Mouse (Mus musculus) sigmoid colon, adult 10 weeks (tissue): ENCODE measurements around the gene Olfr775. TPM values are rescaled to one million over a fixed set of nuclear protein-coding genes. Genes with fewer than 3 reads are reported as not detected.

Source experiments
- polyA plus RNA-seq: library from polyadenylated mRNA; stranded (reverse); fragments of 350-450 nt; fragmentation: Illumina TruSeq; extraction: RNeasy Lipid Tissue Mini Kit (QIAGEN cat#74804); gene quantifications from one replicate; pipeline ENCODE4 v1.2.3, GENCODE M21; 2014; ENCODE audit warnings: low read depth, low replicate concordance

Olfr775 gene
- not detected for polyA plus RNA-seq

DNA sequence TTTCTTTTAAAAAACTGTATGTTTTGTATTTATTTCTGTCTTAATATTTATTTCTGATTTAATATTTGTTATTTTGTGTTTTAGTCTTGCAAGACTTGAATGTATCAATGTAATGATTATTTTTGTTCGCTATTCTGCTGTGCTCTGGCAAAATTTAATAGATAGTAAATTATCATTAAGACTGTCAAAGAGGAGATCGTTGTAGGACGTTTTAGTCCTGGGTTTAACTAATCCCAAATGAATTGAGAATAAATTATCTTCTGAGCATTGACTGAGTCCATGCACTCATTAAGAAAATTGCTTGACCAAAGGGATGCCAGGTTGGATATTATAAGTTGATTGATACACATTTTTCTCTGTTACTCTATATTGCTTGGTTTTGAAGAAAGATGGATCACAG lies at the start of gene Olfr775:
Olfr775 (plus strand) TSS at position 301 of the 400 bp plus-strand sequence.

DNA sequence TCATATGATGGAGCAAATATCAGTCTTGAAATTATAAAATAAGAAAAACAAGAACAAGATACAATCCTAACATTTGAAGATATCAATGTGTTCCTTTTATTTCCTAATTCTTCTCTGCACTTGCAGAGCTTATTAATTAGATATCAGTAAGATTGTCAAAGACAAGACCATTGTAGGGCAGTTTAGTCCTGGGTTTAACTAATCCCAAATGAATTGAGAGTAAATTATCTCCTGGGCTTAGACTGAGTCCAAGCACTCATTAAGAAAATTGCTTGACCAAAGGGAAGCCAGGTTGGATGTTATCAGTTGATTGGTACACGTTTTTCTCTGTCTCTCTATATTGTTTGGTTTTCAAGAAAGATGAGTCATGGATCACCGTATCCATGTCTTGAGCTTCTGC lies 12.3 kb upstream of the Olfr775 start, which contains the start of gene Olfr774:
Olfr774 (plus strand) TSS at position 301 of the 400 bp plus-strand sequence.

DNA sequence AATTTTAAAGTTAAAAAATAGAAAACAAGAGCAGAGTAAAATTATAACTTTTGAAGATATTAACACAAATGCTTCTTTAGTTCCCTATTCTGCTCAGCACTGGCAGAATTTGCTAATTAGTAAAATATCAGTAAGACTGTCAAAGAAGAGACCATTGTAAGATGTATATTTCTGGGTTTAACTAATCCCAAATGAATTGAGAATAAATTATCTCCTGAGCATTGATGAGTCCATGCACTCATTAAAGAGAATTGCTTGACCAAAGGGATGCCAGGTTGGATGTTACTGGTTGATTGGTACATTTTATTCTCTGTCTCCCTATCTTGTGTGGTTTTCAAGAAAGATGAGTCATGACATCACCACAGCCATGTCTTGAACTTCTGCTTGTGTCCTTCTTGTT lies 10.6 kb downstream of the Olfr775 start, which contains the start of gene Olfr776:
Olfr776 (plus strand) TSS at position 301 of the 400 bp plus-strand sequence.

DNA sequence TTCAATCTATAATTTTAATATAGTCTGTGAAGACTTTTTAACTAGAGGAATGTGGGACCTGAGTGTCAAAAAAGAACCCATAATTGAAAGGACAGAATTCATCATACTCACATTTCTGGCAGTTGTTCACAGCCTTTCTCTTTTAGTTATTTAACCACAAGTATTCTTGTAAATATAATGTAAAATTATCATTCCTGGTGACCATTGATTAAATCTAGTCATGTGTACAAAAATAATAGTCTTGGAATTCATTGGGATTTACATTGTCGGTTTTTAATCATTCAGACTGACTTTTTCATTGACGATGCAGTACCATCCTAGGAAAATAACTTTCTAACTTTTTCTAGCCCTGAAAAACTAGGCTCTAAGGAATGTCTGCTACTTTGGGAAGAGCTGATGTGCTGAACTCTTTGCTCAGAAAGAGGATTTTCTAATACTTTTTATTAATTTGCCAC lies 22.9 kb downstream of the Olfr775 start, which contains the start of gene Olfr777:
Olfr777 (minus strand) TSS at position 405 of the 455 bp plus-strand sequence.

Other genes with a start within 250 kb of the Olfr775 start
- gene Olfr763, start 237.6 kb upstream of the Olfr775 start, polyA plus RNA-seq = not detected
- gene Olfr764-ps1, start 208.5 kb upstream of the Olfr775 start, polyA plus RNA-seq = not detected
- not detected for gene Olfr765, start 198.4 kb upstream of the Olfr775 start, polyA plus RNA-seq
- not detected for gene Olfr766-ps1, start 179.4 kb upstream of the Olfr775 start, polyA plus RNA-seq
- not detected for gene Olfr767, start 165.5 kb upstream of the Olfr775 start, polyA plus RNA-seq
- not detected for gene Olfr768, start 149.0 kb upstream of the Olfr775 start, polyA plus RNA-seq
- gene Olfr769, start 130.6 kb upstream of the Olfr775 start, polyA plus RNA-seq = not detected
- not detected for gene Olfr770, start 109.4 kb upstream of the Olfr775 start, polyA plus RNA-seq
- gene Olfr771, start 83.7 kb upstream of the Olfr775 start, polyA plus RNA-seq = not detected
- not detected for gene Olfr772, start 70.5 kb upstream of the Olfr775 start, polyA plus RNA-seq
- not detected for gene Olfr773, start 61.0 kb upstream of the Olfr775 start, polyA plus RNA-seq
- gene Olfr774, start 12.2 kb upstream of the Olfr775 start, polyA plus RNA-seq = not detected
- not detected for gene Olfr776, start 10.7 kb downstream of the Olfr775 start, polyA plus RNA-seq
- not detected for gene Olfr777, start 23.1 kb downstream of the Olfr775 start, polyA plus RNA-seq
- not detected for gene Olfr780, start 69.7 kb downstream of the Olfr775 start, polyA plus RNA-seq
- gene Olfr781, start 80.4 kb downstream of the Olfr775 start, polyA plus RNA-seq = not detected
- gene Olfr782, start 100.4 kb downstream of the Olfr775 start, polyA plus RNA-seq = not detected
- not detected for gene Olfr784, start 135.7 kb downstream of the Olfr775 start, polyA plus RNA-seq
- not detected for gene Olfr785, start 157.0 kb downstream of the Olfr775 start, polyA plus RNA-seq
- gene Olfr786, start 178.9 kb downstream of the Olfr775 start, polyA plus RNA-seq = not detected
- not detected for gene Olfr787, start 213.4 kb downstream of the Olfr775 start, polyA plus RNA-seq
- not detected for gene Olfr788, start 222.6 kb downstream of the Olfr775 start, polyA plus RNA-seq
- not detected for gene Olfr789, start 236.3 kb downstream of the Olfr775 start, polyA plus RNA-seq